22 mouse cellular contexts compared by ENCODE assay signal in genomic region chr5:43045860-43046259, GRCm38 (mm10).
"Had no signal": no experiment of that assay in that cellular context is flagged by ENCODE, and none has a peak within 500 bp of the region (broad histone marks: within the 10 kb centered on the region; RNA-seq: fewer than 3 reads in every experiment).

No protein-coding gene starts in this region.

- H3K4me1 ChIP-seq: limb, embryonic 13.5 days; liver, embryonic 12.5 days; liver, embryonic 15.5 days; lung, embryonic 15.5 days; midbrain, embryonic 10.5 days; midbrain, embryonic 13.5 days; stomach, embryonic 15.5 days had no signal

- H3K27ac ChIP-seq: kidney, postnatal 0 days; layer of hippocampus, adult 2 months; limb, embryonic 10.5 days; limb, embryonic 13.5 days; liver, embryonic 12.5 days; liver, embryonic 15.5 days; lung, embryonic 15.5 days; midbrain, embryonic 10.5 days; midbrain, embryonic 13.5 days; stomach, embryonic 15.5 days had no signal

- H3K27me3 ChIP-seq: limb, embryonic 13.5 days; liver, embryonic 12.5 days; liver, embryonic 15.5 days; lung, embryonic 15.5 days; megakaryocyte, embryonic 14.5 days; midbrain, embryonic 13.5 days; stomach, embryonic 15.5 days had no signal

- H3K4me2 ChIP-seq: limb, embryonic 13.5 days; liver, embryonic 12.5 days; liver, embryonic 15.5 days; lung, embryonic 15.5 days; midbrain, embryonic 13.5 days; stomach, embryonic 15.5 days had no signal

- H3K9ac ChIP-seq: limb, embryonic 13.5 days; liver, embryonic 12.5 days; liver, embryonic 15.5 days; lung, embryonic 15.5 days; midbrain, embryonic 13.5 days; stomach, embryonic 15.5 days had no signal

- H3K9me3 ChIP-seq: limb, embryonic 10.5 days; limb, embryonic 13.5 days; liver, embryonic 12.5 days; liver, embryonic 15.5 days; lung, embryonic 15.5 days; megakaryocyte, embryonic 14.5 days; midbrain, embryonic 10.5 days; midbrain, embryonic 13.5 days; stomach, embryonic 15.5 days had no signal

- ATAC-seq: liver, embryonic 12.5 days; midbrain, embryonic 13.5 days; midbrain, embryonic 16.5 days had no signal

- H3K4me3 ChIP-seq: layer of hippocampus, adult 2 months; limb, embryonic 10.5 days; limb, embryonic 13.5 days; liver, embryonic 12.5 days; liver, embryonic 15.5 days; lung, embryonic 15.5 days; megakaryocyte, embryonic 14.5 days; midbrain, embryonic 10.5 days; midbrain, embryonic 13.5 days; stomach, embryonic 15.5 days had no signal

- H3K36me3 ChIP-seq: limb, embryonic 10.5 days; limb, embryonic 13.5 days; liver, embryonic 12.5 days; liver, embryonic 15.5 days; lung, embryonic 15.5 days; midbrain, embryonic 10.5 days; midbrain, embryonic 13.5 days; stomach, embryonic 15.5 days had no signal

- DNase-seq: kidney, adult 2 months; kidney, postnatal 25 days; layer of hippocampus, adult 9-11 months; liver; lung, adult 18-20 months; lung, postnatal 10 days; lung, postnatal 36 days; right cerebral cortex, postnatal 25 days; spleen, adult 18-20 months; thymus, postnatal 36 days had no signal
